Mouse (Mus musculus) hindlimb bud, embryonic 11.5 days (tissue): ENCODE results near the gene C77080.

ENCODE experiments used
- DNase-seq: peaks from one replicate; pipeline ENCODE4 v3.0.0-alpha.2; 2012; ENCODE audit warnings: low read depth, low spot score; ENCODE audit errors: extremely low spot score

Gene C77080

GRCm38 (mm10) chr4:129261196-129261595, at the start of gene C77080:
Gene C77080, minus strand, starts transcription at chr4:129261404.
- DNase-seq, result no peak

- no peak for DNase-seq
Measured at GRCm38 (mm10) chr4:129307936-129308335, 46.7 kb upstream of the C77080 start.

DNA sequence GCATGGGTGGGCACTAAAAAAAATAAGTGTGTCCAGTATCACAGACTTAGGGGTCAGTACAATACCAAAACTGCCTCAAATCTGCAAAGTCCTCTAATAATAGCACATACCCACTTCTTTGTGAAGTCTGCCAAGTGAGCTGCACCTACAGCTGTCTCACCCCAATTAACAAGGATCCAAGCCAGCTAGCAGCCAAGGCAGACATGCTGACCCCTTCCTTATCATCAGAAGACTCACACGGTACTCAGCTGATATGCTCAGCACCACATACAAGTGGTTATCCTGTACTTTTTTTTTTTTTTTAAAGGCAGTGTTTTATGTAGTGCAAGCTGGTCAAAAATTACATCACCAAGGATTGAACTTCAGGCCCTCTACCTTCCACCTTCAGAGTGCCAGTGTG, 43.1 kb upstream of the C77080 start:
- no peak for DNase-seq

- DNase-seq, result no peak
Measured at GRCm38 (mm10) chr4:129303816-129304215, 42.6 kb upstream of the C77080 start.

- no peak for DNase-seq
Measured at GRCm38 (mm10) chr4:129303401-129303800, 42.2 kb upstream of the C77080 start.

DNA sequence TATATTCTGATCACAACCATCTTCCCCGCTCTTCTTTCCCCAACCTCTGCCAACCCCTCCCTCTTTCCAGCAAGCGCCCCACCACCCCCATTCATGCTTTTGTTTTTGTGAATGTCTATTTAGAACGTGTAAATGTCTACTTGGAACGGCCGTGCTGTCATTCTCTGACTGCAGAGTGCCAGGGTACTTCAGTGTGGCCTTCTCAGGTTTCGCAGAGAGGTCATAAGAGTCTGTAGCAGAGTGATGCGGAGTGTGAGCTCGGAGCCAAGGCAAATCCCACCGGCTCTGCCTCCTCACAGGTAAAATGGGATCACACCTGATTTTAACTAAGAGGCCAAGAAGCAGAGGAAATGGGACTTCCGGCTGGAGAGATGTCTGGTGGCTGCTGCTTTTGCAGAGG, 37.9 kb upstream of the C77080 start:
- DNase-seq, result no peak

DNA sequence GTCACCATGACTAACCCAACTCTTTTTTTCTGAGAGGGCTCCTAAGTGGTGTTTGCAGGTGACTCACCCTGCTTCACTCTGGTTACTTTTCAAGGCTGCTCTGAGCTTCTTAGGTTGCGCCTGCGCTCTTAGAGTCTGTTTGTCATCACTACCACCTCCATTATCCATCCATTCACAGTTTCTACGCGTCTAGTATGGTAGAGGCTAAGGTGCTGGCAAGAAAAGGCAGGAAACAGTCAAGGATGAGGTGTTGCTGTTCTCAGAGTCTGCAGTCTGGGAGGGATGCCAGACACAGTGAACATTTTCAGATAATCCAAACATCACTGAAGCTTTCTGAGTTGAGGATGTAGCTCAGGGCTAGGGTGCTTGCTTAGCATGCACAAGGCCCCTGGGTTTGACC, 36.5 kb upstream of the C77080 start:
- no peak for DNase-seq

DNA sequence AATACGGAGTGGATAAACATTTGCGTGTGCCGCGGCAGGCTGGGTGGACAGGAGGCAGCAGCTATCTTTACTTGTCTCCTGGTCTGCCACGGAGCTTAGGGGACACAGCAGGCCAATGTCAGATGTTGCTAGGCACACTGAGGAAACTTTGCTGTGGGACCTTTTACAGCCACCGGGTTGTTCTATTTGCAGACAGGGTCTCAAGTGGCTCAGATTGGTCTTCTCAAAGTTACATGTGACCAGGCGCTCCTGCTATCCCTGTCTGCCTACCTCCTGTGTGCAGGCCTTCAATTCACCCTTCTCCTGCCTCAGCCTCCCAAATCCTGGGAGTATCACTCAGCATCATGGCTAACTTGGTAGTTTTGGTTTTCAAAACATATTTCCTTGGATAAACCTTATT, 34.9 kb upstream of the C77080 start:
- no peak for DNase-seq

- DNase-seq, result no peak
Measured at GRCm38 (mm10) chr4:129295188-129295587, 34.0 kb upstream of the C77080 start.

GRCm38 (mm10) chr4:129293702-129294101, 32.5 kb upstream of the C77080 start:
- DNase-seq, result no peak

DNA sequence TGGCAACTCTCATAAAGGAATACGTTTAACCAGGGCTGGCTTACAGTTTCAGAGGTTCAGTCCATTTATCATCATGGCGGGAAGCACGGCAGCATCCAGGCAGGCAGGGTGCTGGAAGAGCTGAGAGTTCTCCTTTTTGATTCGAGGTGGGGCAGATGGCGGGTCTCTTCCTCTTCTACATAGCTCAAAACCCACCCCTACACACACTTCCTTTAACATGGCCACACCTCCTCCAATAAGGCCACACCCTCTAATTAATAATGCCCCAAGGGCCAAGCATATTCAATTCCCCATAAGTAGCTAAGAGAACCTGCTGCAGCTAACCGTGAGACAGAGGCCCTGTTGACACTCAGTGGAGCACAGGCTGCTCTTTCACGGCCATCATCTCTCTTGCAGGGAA, 31.6 kb upstream of the C77080 start:
- DNase-seq, result no peak

DNA sequence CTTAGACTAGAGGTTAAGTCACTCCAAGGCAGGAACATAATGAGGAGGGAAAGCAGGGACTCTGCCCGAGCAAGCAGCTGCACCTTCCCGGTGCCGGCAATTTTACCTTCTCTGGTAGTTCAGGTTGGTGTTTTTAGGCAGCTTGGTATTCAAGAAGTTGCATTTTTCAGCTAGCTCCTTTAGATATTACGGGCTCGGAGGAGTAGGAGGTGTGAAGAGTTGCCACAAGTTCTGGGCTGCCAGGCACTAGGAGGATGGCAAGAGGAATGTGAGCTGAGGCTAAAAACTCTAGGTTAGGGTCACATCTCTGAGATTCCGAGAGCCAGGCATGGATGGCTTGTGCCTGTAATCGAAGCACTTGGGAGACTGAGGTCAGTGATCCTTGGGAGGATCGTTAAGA, 28.5 kb upstream of the C77080 start:
- DNase-seq, result no peak

DNA sequence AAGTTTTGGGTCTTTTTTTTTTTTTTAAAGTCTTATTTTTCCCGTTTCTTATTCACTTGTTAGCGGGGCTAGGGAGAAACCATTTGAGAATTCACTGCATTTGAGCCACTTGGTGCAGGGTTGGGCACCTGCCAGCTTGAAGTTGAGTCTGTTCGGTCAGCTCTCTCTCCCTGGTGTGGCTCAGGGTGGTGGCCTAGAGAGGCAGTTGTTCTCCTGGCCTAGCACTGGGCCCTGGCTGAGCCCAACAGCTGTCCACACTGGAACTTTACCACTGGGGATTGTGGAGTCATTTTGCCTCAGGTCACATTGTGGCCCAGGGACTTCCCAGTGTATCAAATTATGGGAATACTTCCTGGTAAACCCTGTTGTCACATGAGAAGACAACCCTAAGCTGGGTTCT, 26.9 kb upstream of the C77080 start:
- DNase-seq, result no peak

DNA sequence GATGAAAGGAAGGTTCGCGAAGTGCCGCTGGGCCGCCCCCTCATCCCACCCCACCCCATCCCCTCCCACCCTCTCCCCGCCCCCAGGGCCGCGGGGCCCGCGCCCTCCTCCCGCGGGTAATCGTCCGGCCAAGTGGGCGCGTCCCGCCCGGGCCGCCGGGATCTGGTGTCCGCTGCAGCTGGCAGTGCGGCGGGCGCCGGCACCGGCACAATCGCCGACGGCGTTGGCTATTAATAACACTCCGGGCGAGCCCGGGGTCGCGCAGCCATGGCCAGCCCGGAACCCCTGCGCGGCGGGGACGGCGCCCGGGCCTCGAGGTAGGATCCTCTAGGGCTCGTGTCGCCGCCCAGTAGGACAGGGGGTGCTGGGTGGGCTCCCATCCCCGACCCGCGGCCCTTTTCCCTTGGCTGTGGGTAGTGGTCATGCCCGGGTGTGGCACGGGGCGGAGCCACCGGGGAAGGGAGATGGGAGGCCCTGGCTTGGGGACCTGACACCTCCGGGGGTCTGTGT, 26.3 kb upstream of the C77080 start, which contains the start of gene Sync:
TSS of gene Sync (plus strand) at position 146 of the 510 bp plus-strand sequence.
- DNase-seq, result no peak

- DNase-seq, result no peak
Measured at GRCm38 (mm10) chr4:129286683-129287471, 25.7 kb upstream of the C77080 start.

- no peak for DNase-seq
Measured at GRCm38 (mm10) chr4:129286001-129286682, 24.9 kb upstream of the C77080 start.

DNA sequence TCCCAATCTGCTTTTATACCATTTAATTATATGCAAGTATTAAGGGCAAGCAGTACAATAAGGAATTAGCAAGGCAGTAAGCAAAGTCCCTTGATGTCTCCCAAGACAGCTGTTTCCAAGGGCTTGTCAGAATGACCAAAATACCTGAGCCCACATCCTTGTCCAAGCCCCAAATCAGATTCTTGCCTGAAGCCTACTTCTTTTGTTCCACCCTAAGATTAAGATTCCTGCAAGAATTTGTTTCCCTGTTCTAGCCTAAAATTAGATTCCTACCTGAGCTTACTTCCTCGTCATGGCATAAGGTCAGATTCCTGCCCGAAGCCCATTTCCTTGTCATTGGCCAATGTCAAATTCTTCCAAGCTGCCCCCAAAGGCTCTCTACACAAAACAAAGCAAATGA, 23.5 kb upstream of the C77080 start:
- no peak for DNase-seq

GRCm38 (mm10) chr4:129283226-129283625, 22.0 kb upstream of the C77080 start:
- DNase-seq, result no peak

DNA sequence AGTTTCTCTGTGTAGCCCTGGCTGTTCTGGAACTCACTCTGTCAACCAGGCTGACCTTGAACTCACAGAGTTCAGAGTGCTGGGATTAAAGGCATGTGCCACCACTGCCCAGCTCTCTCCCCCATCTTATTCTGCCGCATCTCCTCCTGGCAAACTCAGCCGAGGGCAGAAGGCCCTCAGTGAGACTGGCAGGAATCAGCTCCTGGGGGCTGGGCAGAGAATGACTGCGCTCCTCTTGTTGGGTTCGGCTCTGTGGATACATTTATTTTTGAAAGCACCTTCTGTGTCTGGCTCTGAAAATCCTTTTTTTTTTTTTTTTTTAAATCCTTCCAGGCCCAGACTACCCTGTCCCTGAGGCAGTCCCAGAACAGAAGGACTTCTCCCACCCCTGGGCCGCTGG, 21.6 kb upstream of the C77080 start:
- no peak for DNase-seq

- peak; percentile 85 for DNase-seq
Measured at GRCm38 (mm10) chr4:129276453-129276865, 15.3 kb upstream of the C77080 start.

DNA sequence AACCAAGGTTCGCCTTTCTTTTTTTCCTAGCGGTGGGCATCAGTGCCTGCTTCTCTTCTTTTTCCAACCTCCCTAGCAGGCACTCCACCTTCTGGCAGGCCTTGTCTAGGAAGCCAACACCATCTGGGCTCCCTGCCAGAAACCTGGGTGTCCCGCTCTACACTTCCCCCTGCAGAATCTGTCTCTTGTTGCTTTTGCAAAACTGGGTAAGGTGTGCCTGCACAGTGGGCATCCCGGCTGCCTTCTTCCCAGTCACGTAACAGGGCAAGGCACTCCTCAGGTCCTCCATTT, 11.5 kb upstream of the C77080 start:
- no peak for DNase-seq

GRCm38 (mm10) chr4:129271991-129272755, 11.0 kb upstream of the C77080 start:
- no peak for DNase-seq
